Mouse (Mus musculus) lung, adult 18-20 months (tissue): ENCODE data around the gene Mup22.
"Not testable (repeated sequence)": the region's sequence is repeated elsewhere in the genome, so short reads cannot be mapped to it uniquely, and the experiment has no call there.

Source experiments
- DNase-seq, 2 experiments: peaks; one replicate each; pipeline ENCODE4 v3.0.0; 2022; ENCODE audit warnings: mixed read lengths in 2 of 2

Gene Mup22

DNA sequence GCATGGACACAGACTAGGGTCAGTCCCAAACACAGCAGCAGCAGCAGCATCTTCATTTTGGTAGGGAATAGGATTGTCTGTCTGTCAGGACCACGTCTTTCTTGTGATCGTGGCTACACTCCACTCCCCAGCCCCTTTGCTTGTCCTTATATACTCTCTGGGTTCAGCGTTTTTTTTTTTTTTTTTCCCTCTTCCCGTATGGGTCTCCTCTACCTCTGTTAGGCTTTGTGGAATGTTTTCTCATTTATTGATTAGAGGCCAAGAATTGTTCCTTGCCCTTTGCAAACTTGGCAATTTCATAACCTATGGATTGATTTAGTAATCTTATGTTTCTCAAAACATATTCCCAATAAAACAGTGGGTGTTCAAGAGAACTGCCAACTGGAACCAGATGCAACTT lies at the start of gene Mup22:
Gene Mup22 (minus strand): TSS at position 101 of the 400 bp plus-strand sequence.
- not testable (repeated sequence) for DNase-seq

DNA sequence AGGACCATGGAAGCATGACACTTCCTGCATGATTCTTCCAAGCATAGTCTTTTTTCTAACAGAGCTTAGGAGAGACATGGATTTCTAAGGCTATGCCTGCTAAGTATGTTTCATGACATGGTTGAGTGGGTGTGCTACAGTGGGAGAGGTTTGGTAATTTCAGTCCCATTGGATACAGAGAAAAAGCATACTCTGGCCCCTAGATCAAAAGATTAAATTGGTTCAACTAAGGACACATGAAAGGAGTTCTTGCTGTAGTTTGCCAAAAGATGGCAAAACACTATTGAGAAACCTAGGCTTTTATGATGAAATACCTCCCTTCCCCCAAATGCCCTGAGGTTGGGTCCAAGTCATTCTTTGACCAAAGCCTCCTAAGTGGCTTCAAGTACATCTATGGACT lies 19.6 kb upstream of the Mup22 start:
- not testable (repeated sequence) for DNase-seq
